Mouse (Mus musculus): Measurements from ENCODE around the gene Mon1b. TPM values are rescaled to one million over a fixed set of nuclear protein-coding genes. Genes with fewer than 3 reads are reported as not detected.
A peak's percentile ranks its signal among the peaks of the same experiment; 100 is the strongest.

Gene Mon1b
- polyA plus RNA-seq (2011; ENCODE audit: insufficient read depth, insufficient read length, low read depth, missing spikeins) = 8.8 and 9.2 TPM in 2 replicates

GRCm38 (mm10) chr8:113634670-113635591, at the start of gene Mon1b:
TSS of gene Mon1b (plus strand) at chr8:113635587.
- Histone ChIP-seq H3K9me3 (replicated peaks; ENCODE audit: control insufficient read depth, insufficient read depth, low read length, poor library complexity, severe bottlenecking) (no peaks in the 10 kb centered on the region), H3K27me3 (ENCODE audit: control insufficient read depth, insufficient read depth, low read length, poor library complexity, severe bottlenecking) (no peaks in the 10 kb centered on the region), H3K9ac (ENCODE audit: low read depth, poor library complexity, severe bottlenecking) (peak within 1 kb of the TSS; percentile 72), H3K27ac (ENCODE audit: insufficient read depth, low read length) (peak within 1 kb of the TSS; percentile 18), H3K4me3 (ENCODE audit: low read depth, low read length) (peak within 1 kb of the TSS; percentile 92), H3K36me3 (ENCODE audit: control insufficient read depth, insufficient read depth, low read length, poor library complexity, severe bottlenecking) (no peaks in the 10 kb centered on the region), H3K4me1 (ENCODE audit: control insufficient read depth, insufficient read depth, low read length) (no peaks in the 10 kb centered on the region)
- no peak for TF ChIP-seq CTCF (IDR thresholded peaks at IDR 0.05; ENCODE audit: low read depth, low read length)
- peak; percentile 63 for TF ChIP-seq POLR2A (IDR thresholded peaks at IDR 0.05; ENCODE audit: insufficient read depth, low read length)

- H3K27me3 ChIP-seq (ENCODE audit: control insufficient read depth, insufficient read depth, low read length, poor library complexity, severe bottlenecking) = no peaks in the 10 kb centered on the region
- H3K4me3 ChIP-seq (ENCODE audit: low read depth, low read length) = no peak overlapping the region
- no peak overlapping the region for H3K9ac ChIP-seq (ENCODE audit: low read depth, poor library complexity, severe bottlenecking)
- no peak overlapping the region for H3K27ac ChIP-seq (ENCODE audit: insufficient read depth, low read length)
- TF ChIP-seq POLR2A (IDR thresholded peaks at IDR 0.05; ENCODE audit: insufficient read depth, low read length) (no peak), CTCF (IDR thresholded peaks at IDR 0.05; ENCODE audit: low read depth, low read length) (no peak), EP300 (IDR thresholded peaks at IDR 0.05; ENCODE audit: insufficient read depth, low read depth, low read length) (0 out of 2 replicates have a peak, but pooled peaks have one; percentile 49)
- H3K4me1 ChIP-seq (ENCODE audit: control insufficient read depth, insufficient read depth, low read length) = no peaks in the 10 kb centered on the region
- no peaks in the 10 kb centered on the region for H3K36me3 ChIP-seq (ENCODE audit: control insufficient read depth, insufficient read depth, low read length, poor library complexity, severe bottlenecking)
- no peaks in the 10 kb centered on the region; the same call in 1 of the 2 replicates for H3K9me3 ChIP-seq (replicated peaks; ENCODE audit: control insufficient read depth, insufficient read depth, low read length, poor library complexity, severe bottlenecking)
Observed at GRCm38 (mm10) chr8:113598401-113598800, 37.0 kb upstream of the Mon1b start.

- Histone ChIP-seq H3K27ac (ENCODE audit: insufficient read depth, low read length) (no peak overlapping the region), H3K4me1 (ENCODE audit: control insufficient read depth, insufficient read depth, low read length) (no peaks in the 10 kb centered on the region), H3K27me3 (ENCODE audit: control insufficient read depth, insufficient read depth, low read length, poor library complexity, severe bottlenecking) (no peaks in the 10 kb centered on the region), H3K9ac (ENCODE audit: low read depth, poor library complexity, severe bottlenecking) (no peak overlapping the region), H3K4me3 (ENCODE audit: low read depth, low read length) (no peak overlapping the region), H3K9me3 (replicated peaks; ENCODE audit: control insufficient read depth, insufficient read depth, low read length, poor library complexity, severe bottlenecking) (no peaks in the 10 kb centered on the region), H3K36me3 (ENCODE audit: control insufficient read depth, insufficient read depth, low read length, poor library complexity, severe bottlenecking) (no peaks in the 10 kb centered on the region)
- TF ChIP-seq POLR2A (IDR thresholded peaks at IDR 0.05; ENCODE audit: insufficient read depth, low read length) = no peak
- no peak for TF ChIP-seq EP300 (IDR thresholded peaks at IDR 0.05; ENCODE audit: insufficient read depth, low read depth, low read length)
- no peak for TF ChIP-seq CTCF (IDR thresholded peaks at IDR 0.05; ENCODE audit: low read depth, low read length)
Observed at GRCm38 (mm10) chr8:113632634-113633033, 2.8 kb upstream of the Mon1b start.

- Histone ChIP-seq H3K9me3 (replicated peaks; ENCODE audit: control insufficient read depth, insufficient read depth, low read length, poor library complexity, severe bottlenecking) (no peaks in the 10 kb centered on the region), H3K27ac (ENCODE audit: insufficient read depth, low read length) (no peak overlapping the region), H3K36me3 (ENCODE audit: control insufficient read depth, insufficient read depth, low read length, poor library complexity, severe bottlenecking) (no peaks in the 10 kb centered on the region), H3K4me1 (ENCODE audit: control insufficient read depth, insufficient read depth, low read length) (no peaks in the 10 kb centered on the region), H3K9ac (ENCODE audit: low read depth, poor library complexity, severe bottlenecking) (peak overlapping the region; percentile 30), H3K4me3 (ENCODE audit: low read depth, low read length) (no peak overlapping the region), H3K27me3 (ENCODE audit: control insufficient read depth, insufficient read depth, low read length, poor library complexity, severe bottlenecking) (no peaks in the 10 kb centered on the region)
- TF ChIP-seq CTCF (IDR thresholded peaks at IDR 0.05; ENCODE audit: low read depth, low read length) (no peak), POLR2A (IDR thresholded peaks at IDR 0.05; ENCODE audit: insufficient read depth, low read length) (no peak), EP300 (IDR thresholded peaks at IDR 0.05; ENCODE audit: insufficient read depth, low read depth, low read length) (no peak)
Observed at GRCm38 (mm10) chr8:113634161-113634560, 1.2 kb upstream of the Mon1b start.

- TF ChIP-seq CTCF (IDR thresholded peaks at IDR 0.05; ENCODE audit: low read depth, low read length) = no peak
- no peak for TF ChIP-seq POLR2A (IDR thresholded peaks at IDR 0.05; ENCODE audit: insufficient read depth, low read length)
- 0 out of 2 replicates have a peak, but pooled peaks have one; percentile 27 for TF ChIP-seq EP300 (IDR thresholded peaks at IDR 0.05; ENCODE audit: insufficient read depth, low read depth, low read length)
- H3K27ac ChIP-seq (ENCODE audit: insufficient read depth, low read length) = peak overlapping the region; percentile 18; the same call in 1 of the 2 replicates
- no peaks in the 10 kb centered on the region for H3K27me3 ChIP-seq (ENCODE audit: control insufficient read depth, insufficient read depth, low read length, poor library complexity, severe bottlenecking)
Observed at GRCm38 (mm10) chr8:113635592-113636279, 349 bp downstream of the Mon1b start.

More at GRCm38 (mm10) chr8:113635592-113636279, 349 bp downstream of the Mon1b start:
- H3K9ac ChIP-seq (ENCODE audit: low read depth, poor library complexity, severe bottlenecking) = peak overlapping the region; percentile 72
- no peaks in the 10 kb centered on the region for H3K4me1 ChIP-seq (ENCODE audit: control insufficient read depth, insufficient read depth, low read length)
- peak overlapping the region; percentile 92 for H3K4me3 ChIP-seq (ENCODE audit: low read depth, low read length)
- H3K9me3 ChIP-seq (replicated peaks; ENCODE audit: control insufficient read depth, insufficient read depth, low read length, poor library complexity, severe bottlenecking) = no peaks in the 10 kb centered on the region
- no peaks in the 10 kb centered on the region for H3K36me3 ChIP-seq (ENCODE audit: control insufficient read depth, insufficient read depth, low read length, poor library complexity, severe bottlenecking)
